Mouse (Mus musculus) spleen, embryonic (tissue): ENCODE measurements at regions not wholly inside any gene's neighbourhood (a gene's known extent, or its start where the extent isn't known, plus 50 kb on each side); places are given as distances from the start of the nearest gene placed in this dataset.

ENCODE experiments used
- CTCF ChIA-PET: fragments of 350-600 bp; sonication (Branson Sonifier 250); formaldehyde crosslinking; loops from one replicate; lab custom pipeline; 2022; lab: Charles Lee

GRCm38 (mm10) chr5:111789904-111790303 is 56.2 kb downstream of the Gm26897 start:
- CTCF ChIA-PET, result no interaction called here

- CTCF ChIA-PET, result no interaction called here
Observed at GRCm38 (mm10) chr5:111790527-111790926, 56.8 kb downstream of the Gm26897 start.

GRCm38 (mm10) chr5:111791089-111791561 is 57.4 kb downstream of the Gm26897 start:
- CTCF ChIA-PET, result no interaction called here

GRCm38 (mm10) chr5:111792746-111793145 is 59.0 kb downstream of the Gm26897 start:
- CTCF ChIA-PET, result no interaction called here

- CTCF ChIA-PET, result no interaction called here
Observed at GRCm38 (mm10) chr5:111793178-111793577, 59.5 kb downstream of the Gm26897 start.

GRCm38 (mm10) chr5:111796889-111797288 is 63.2 kb downstream of the Gm26897 start:
- CTCF ChIA-PET, result no interaction called here

GRCm38 (mm10) chr5:111799700-111800311 is 66.1 kb downstream of the Gm26897 start:
- CTCF ChIA-PET, result no interaction called here

- CTCF ChIA-PET, result interaction anchor here (0.6 kb wide), 1 partner anchor 995 kb away, joined by 3 read pairs; no protein-coding TSS in a partner anchor
Observed at GRCm38 (mm10) chr5:111800511-111800910, 66.8 kb downstream of the Gm26897 start.

GRCm38 (mm10) chr5:111801051-111801450 is 67.3 kb downstream of the Gm26897 start:
- CTCF ChIA-PET, result interaction anchor here (0.5 to 0.7 kb wide), 3 partner anchors 44 to 995 kb away, joined by 3 to 4 read pairs (median 3); no protein-coding TSS in a partner anchor

- CTCF ChIA-PET, result no interaction called here
Observed at GRCm38 (mm10) chr5:111804542-111804941, 70.8 kb downstream of the Gm26897 start.

- CTCF ChIA-PET, result no interaction called here
Observed at GRCm38 (mm10) chr5:111805150-111805549, 71.4 kb downstream of the Gm26897 start.

- CTCF ChIA-PET, result no interaction called here
Observed at GRCm38 (mm10) chr5:111805761-111806191, 72.1 kb downstream of the Gm26897 start.

GRCm38 (mm10) chr5:111810079-111810808 is 76.5 kb downstream of the Gm26897 start:
- CTCF ChIA-PET, result no interaction called here

GRCm38 (mm10) chr5:111812581-111812980 is 78.9 kb downstream of the Gm26897 start:
- CTCF ChIA-PET, result no interaction called here

GRCm38 (mm10) chr5:111813090-111813753 is 79.5 kb downstream of the Gm26897 start:
- CTCF ChIA-PET, result no interaction called here

- CTCF ChIA-PET, result no interaction called here
Observed at GRCm38 (mm10) chr5:111814893-111815760, 81.4 kb downstream of the Gm26897 start.

- CTCF ChIA-PET, result no interaction called here
Observed at GRCm38 (mm10) chr5:111820963-111821362, 87.2 kb downstream of the Gm26897 start.

GRCm38 (mm10) chr5:111822882-111823281 is 89.2 kb downstream of the Gm26897 start:
- CTCF ChIA-PET, result no interaction called here

GRCm38 (mm10) chr5:111823420-111823819 is 89.7 kb downstream of the Gm26897 start:
- CTCF ChIA-PET, result no interaction called here

GRCm38 (mm10) chr5:111823842-111824241 is 90.1 kb downstream of the Gm26897 start:
- CTCF ChIA-PET, result no interaction called here

GRCm38 (mm10) chr5:111824600-111825130 is 90.9 kb downstream of the Gm26897 start:
- CTCF ChIA-PET, result no interaction called here
